Mouse (Mus musculus) small intestine, adult 2 months (tissue): ENCODE measurements at regions not wholly inside any gene's neighbourhood (a gene's known extent, or its start where the extent isn't known, plus 50 kb on each side); places are given as distances from the start of the nearest gene placed in this dataset.

Experiments used
- H3K27ac ChIP-seq: fragments of 200-500 bp; 2 replicates; pipeline ENCODE4 v1.5.1; 2012; ENCODE audit warnings: low read depth, low read length, control low read depth, inconsistent platforms; ENCODE audit not compliant: insufficient read depth
- H3K27me3 ChIP-seq: fragments of 200-500 bp; 2 replicates; pipeline ENCODE4 v1.6.1; 2012; ENCODE audit warnings: mild to moderate bottlenecking, moderate library complexity, low read length, inconsistent platforms; ENCODE audit not compliant: control insufficient read depth, insufficient read depth
- H3K36me3 ChIP-seq: fragments of 200-500 bp; 2 replicates; pipeline ENCODE4 v1.6.1; 2012; ENCODE audit warnings: mild to moderate bottlenecking, low read length, control low read depth, inconsistent platforms; ENCODE audit not compliant: control insufficient read depth, insufficient read depth
- H3K4me1 ChIP-seq: fragments of 200-500 bp; 2 replicates; pipeline ENCODE4 v1.6.1; 2012; ENCODE audit warnings: low read length, inconsistent platforms, mixed read lengths; ENCODE audit not compliant: control insufficient read depth, insufficient read depth, insufficient read length
- H3K4me3 ChIP-seq: fragments of 200-500 bp; 2 replicates; pipeline ENCODE4 v1.5.1; 2012; ENCODE audit warnings: low read depth, mild to moderate bottlenecking, control low read depth, inconsistent platforms, low read length, moderate library complexity
- CTCF ChIP-seq: fragments of 200-500 bp; IDR thresholded peaks from 2 replicates; pipeline ENCODE4 v1.5.1; 2012; ENCODE audit warnings: low read depth, mild to moderate bottlenecking, control low read depth, inconsistent platforms, low read length, moderate library complexity, mixed read lengths; ENCODE audit not compliant: insufficient replicate concordance, insufficient read length; ENCODE audit errors: extremely low read depth
- POLR2A ChIP-seq: fragments of 200-500 bp; IDR thresholded peaks from 2 replicates; pipeline ENCODE4 v1.6.1; 2012; ENCODE audit warnings: low read depth, mild to moderate bottlenecking, control low read depth, inconsistent platforms, low read length, moderate library complexity
- WGBS: fragments of 180-500 bp; shearing (Covaris S2); methylation state at CpG from one replicate; pipeline ENCODE4 v1.1.7; 2018; 5-methylcytosine and 5-hydroxymethylcytosine counted together

- Histone ChIP-seq H3K36me3 (no peaks in the 10 kb centered on the region), H3K4me3 (no peak overlapping the region), H3K27me3 (no peaks in the 10 kb centered on the region), H3K27ac (no peak overlapping the region), H3K4me1 (no peaks in the 10 kb centered on the region)
- 62% methylated on average over 4 of the region's 4 CpGs for WGBS
- TF ChIP-seq POLR2A (no peak), CTCF (no peak)
Observed at GRCm38 (mm10) chr2:131617916-131618315, 55.8 kb upstream of the Adra1d start.

GRCm38 (mm10) chr2:131612486-131612885 lies 50.4 kb upstream of the Adra1d start:
- Histone ChIP-seq H3K4me1 (no peaks in the 10 kb centered on the region), H3K27me3 (no peaks in the 10 kb centered on the region), H3K4me3 (no peak overlapping the region), H3K36me3 (no peaks in the 10 kb centered on the region), H3K27ac (no peak overlapping the region)
- WGBS: 56% methylated on average over 5 of the region's 5 CpGs
- TF ChIP-seq POLR2A (no peak), CTCF (no peak)
